Mouse (Mus musculus): ENCODE measurements around the gene Sgms2.

DNA sequence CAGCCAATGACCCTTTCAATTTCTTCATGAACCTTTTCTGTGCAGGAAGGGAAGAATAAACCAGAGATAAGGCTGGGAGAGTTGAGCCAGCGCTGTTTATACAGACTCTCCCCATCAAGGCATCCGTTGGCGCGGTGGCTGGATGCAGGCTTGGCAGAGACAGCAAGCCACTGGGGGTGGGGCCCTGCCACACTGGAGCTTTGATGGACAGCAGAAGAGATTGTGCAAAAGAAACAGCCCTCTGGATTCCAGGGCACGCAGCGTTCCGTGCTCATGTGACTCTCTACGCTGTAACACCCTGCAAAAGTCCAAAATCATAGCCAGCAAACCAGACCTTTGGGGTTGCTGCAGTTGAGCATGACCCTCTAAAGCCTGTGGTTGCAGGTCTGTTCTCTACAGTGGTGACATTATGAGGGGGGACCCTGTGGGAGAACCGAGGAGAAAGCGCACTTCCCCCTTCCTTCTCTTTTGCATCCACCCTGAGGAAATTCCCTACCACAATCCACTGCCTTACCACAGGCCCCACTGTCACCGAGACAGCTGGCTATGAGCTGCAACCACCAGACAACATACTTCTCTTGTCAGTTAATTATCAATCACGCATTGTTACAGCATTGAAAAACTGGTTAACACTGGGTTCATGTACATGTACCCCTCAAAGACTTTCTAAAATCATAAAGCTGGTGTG is 195.6 kb downstream of the Sgms2 start:
- no peak for TF ChIP-seq CTCF (IDR thresholded peaks at IDR 0.05; ENCODE audit: borderline replicate concordance, insufficient read depth, low read depth, low read length)
- no peak for TF ChIP-seq POLR2A (IDR thresholded peaks at IDR 0.05; ENCODE audit: borderline replicate concordance, insufficient read depth, low read length)

Measured in cerebellum, adult 2 months (tissue).